Mouse (Mus musculus): ENCODE results near the gene Phc1.

DNA sequence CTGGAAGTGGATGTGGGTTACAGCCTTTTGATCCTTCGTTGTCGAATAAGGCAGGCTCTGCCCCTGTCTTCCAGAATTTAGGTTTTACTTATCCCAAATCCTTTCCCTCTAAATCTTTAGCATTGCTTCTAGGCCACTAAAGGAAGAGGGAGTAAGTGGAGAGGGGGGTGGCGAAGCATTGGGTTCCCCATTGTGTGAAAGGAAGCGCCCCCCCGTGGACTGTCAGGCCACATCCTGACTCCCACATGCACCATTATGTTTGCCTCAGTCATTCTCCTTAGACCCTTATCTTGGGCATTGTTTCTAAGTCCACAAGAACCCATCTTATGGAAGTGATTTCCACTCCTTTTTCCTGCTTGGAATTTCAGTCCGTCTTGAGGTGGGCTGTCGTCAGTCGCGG lies 45.1 kb downstream of the Phc1 start:
- TF ChIP-seq CTCF (IDR thresholded peaks at IDR 0.05; ENCODE audit: low read depth, low read length) (peak; percentile 45), POLR2A (IDR thresholded peaks at IDR 0.05; ENCODE audit: insufficient read depth, low read length) (no peak), EP300 (IDR thresholded peaks at IDR 0.05; ENCODE audit: insufficient read depth, low read depth, low read length) (no peak)
